Mouse (Mus musculus) testis, adult 10 weeks (tissue): ENCODE measurements around the gene Olfr1475. TPM values are rescaled to one million over a fixed set of nuclear protein-coding genes. Genes with fewer than 3 reads are reported as not detected.

ENCODE experiments used
- polyA plus RNA-seq: library from polyadenylated mRNA; stranded (reverse); fragments of 350-450 nt; fragmentation: Illumina TruSeq; extraction: RNeasy Lipid Tissue Mini Kit (QIAGEN cat#74804); gene quantifications from one replicate; pipeline ENCODE4 v1.2.3, GENCODE M21; 2014; ENCODE audit warnings: low read depth, low replicate concordance

The Olfr1475 gene
- polyA plus RNA-seq = not detected

GRCm38 (mm10) chr19:13480096-13480495 lies at the start of gene Olfr1475:
Gene Olfr1475, minus strand, starts transcription at chr19:13480196.

GRCm38 (mm10) chr19:13527613-13528012 lies 47.6 kb upstream of the Olfr1475 start, which contains the start of gene Olfr1480:
Gene Olfr1480, plus strand, starts transcription at chr19:13527913.

GRCm38 (mm10) chr19:13500246-13500645 lies 20.2 kb upstream of the Olfr1475 start, which contains the start of gene Olfr1477:
Gene Olfr1477, plus strand, starts transcription at chr19:13500546.

GRCm38 (mm10) chr19:13469265-13469664 lies 10.7 kb downstream of the Olfr1475 start, which contains the start of gene Olfr1474:
Gene Olfr1474, plus strand, starts transcription at chr19:13469565.

GRCm38 (mm10) chr19:13455986-13456385 lies 24.0 kb downstream of the Olfr1475 start, which contains the start of gene Olfr1472:
Gene Olfr1472, minus strand, starts transcription at chr19:13456086.

GRCm38 (mm10) chr19:13443109-13443508 lies 36.9 kb downstream of the Olfr1475 start, which contains the start of gene Olfr1471:
Gene Olfr1471, plus strand, starts transcription at chr19:13443409.

Other genes with a start within 250 kb of the Olfr1475 start
- gene Olfr1463, start 248.9 kb downstream of the Olfr1475 start, polyA plus RNA-seq = not detected
- not detected for gene Olfr1465, start 164.7 kb downstream of the Olfr1475 start, polyA plus RNA-seq
- gene Olfr1466, start 141.3 kb downstream of the Olfr1475 start, polyA plus RNA-seq = not detected
- not detected for gene Olfr1467, start 118.0 kb downstream of the Olfr1475 start, polyA plus RNA-seq
- gene Olfr1469, start 72.3 kb downstream of the Olfr1475 start, polyA plus RNA-seq = not detected
- not detected for gene Olfr1471, start 36.8 kb downstream of the Olfr1475 start, polyA plus RNA-seq
- gene Olfr1472, start 24.1 kb downstream of the Olfr1475 start, polyA plus RNA-seq = not detected
- not detected for gene Olfr1474, start 10.6 kb downstream of the Olfr1475 start, polyA plus RNA-seq
- gene Olfr1477, start 20.4 kb upstream of the Olfr1475 start, polyA plus RNA-seq = not detected
- not detected for gene Olfr1480, start 47.7 kb upstream of the Olfr1475 start, polyA plus RNA-seq
- gene Olfr1484, start 103.3 kb upstream of the Olfr1475 start, polyA plus RNA-seq = not detected
- not detected for gene Olfr1487, start 137.2 kb upstream of the Olfr1475 start, polyA plus RNA-seq
- gene Olfr1489, start 151.4 kb upstream of the Olfr1475 start, polyA plus RNA-seq = not detected
- not detected for gene Olfr1490, start 170.9 kb upstream of the Olfr1475 start, polyA plus RNA-seq
- gene Olfr1491, start 217.1 kb upstream of the Olfr1475 start, polyA plus RNA-seq = not detected
- not detected for gene Olfr1493-ps1, start 243.1 kb upstream of the Olfr1475 start, polyA plus RNA-seq